In the genomic region with DNA sequence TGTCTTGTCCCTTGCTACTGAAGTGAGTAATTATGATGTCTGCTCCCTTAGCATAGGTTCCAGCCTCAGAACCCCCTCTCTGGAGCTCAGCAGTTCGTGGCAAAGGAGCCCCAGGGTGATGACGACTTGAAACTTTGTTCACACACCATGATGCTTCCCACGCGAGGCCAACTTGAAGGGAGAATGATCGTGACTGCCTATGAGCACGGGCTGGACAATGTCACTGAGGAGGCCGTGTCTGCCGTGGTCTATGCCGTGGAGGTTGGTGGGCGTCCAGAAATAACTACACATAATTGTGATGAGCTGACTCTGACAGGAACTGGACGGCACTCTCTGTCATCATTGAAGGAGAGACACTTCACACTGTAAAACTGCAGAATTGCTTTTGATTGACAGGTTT, we compare ENCODE assay signal across 21 mouse cellular contexts. TPM values are rescaled to one million over a fixed set of nuclear protein-coding genes. Genes with fewer than 3 reads are reported as not detected.
DNase-seq lines count a peak whose midpoint lies in the region; ATAC-seq and TF ChIP-seq lines count a peak whose summit lies in the region.
"Had no signal": no experiment of that assay in that cellular context is flagged by ENCODE, and none has a peak within 500 bp of the region (broad histone marks: within the 10 kb centered on the region; RNA-seq: fewer than 3 reads in every experiment).

No protein-coding gene starts in this region.

- H3K9me3 ChIP-seq in forebrain, embryonic 12.5 days = no peaks in the 10 kb centered on the region
- H3K9me3 ChIP-seq in forebrain, postnatal 0 days (ENCODE audit: low read length) = no peaks in the 10 kb centered on the region
- no peaks in the 10 kb centered on the region for H3K9me3 ChIP-seq in heart, embryonic 14.5 days (ENCODE audit: control insufficient read depth, low read length)
- H3K9me3 ChIP-seq in limb, embryonic 10.5 days (replicated peaks) = no peaks in the 10 kb centered on the region
- H3K9me3 ChIP-seq: embryonic facial prominence, embryonic 15.5 days; hindbrain, embryonic 13.5 days had no signal

- H3K9ac ChIP-seq in forebrain, embryonic 12.5 days = no peak overlapping the region
- H3K9ac ChIP-seq in forebrain, postnatal 0 days = no peak overlapping the region
- H3K9ac ChIP-seq in heart, embryonic 14.5 days (ENCODE audit: low read length) = peak overlapping the region; percentile 31; the same call in 1 of the 2 replicates
- H3K9ac ChIP-seq: embryonic facial prominence, embryonic 15.5 days; hindbrain, embryonic 13.5 days had no signal

- H3K36me3 ChIP-seq in forebrain, embryonic 12.5 days (replicated peaks) = peaks cover 97% of the 10 kb centered on the region
- peaks cover 86% of the 10 kb centered on the region for H3K36me3 ChIP-seq in forebrain, postnatal 0 days (ENCODE audit: insufficient read depth)
- peaks cover 100% of the 10 kb centered on the region for H3K36me3 ChIP-seq in heart, embryonic 14.5 days (ENCODE audit: control insufficient read depth, insufficient read depth, low read length)
- peaks cover 100% of the 10 kb centered on the region for H3K36me3 ChIP-seq in limb, embryonic 10.5 days
- peaks cover 47% of the 10 kb centered on the region for H3K36me3 ChIP-seq in myocyte (ENCODE audit: control insufficient read depth, insufficient read depth)

- no peak for DNase-seq in forebrain, postnatal 0 days
- DNase-seq in heart, adult 18-20 months = no peak
- DNase-seq in limb, embryonic 10.5 days (ENCODE audit: low spot score) = peak; percentile 21
- DNase-seq: adrenal gland, postnatal 36 days; cerebellum, adult 2 months; cerebellum, postnatal 10 days; embryo, embryonic 11 days; gastrocnemius, postnatal 36 days; heart, adult 2 months; kidney, adult 11 months had no signal

- no peak overlapping the region for H3K27ac ChIP-seq in forebrain, embryonic 12.5 days
- H3K27ac ChIP-seq in forebrain, postnatal 0 days (ENCODE audit: low read depth, low read length) = no peak overlapping the region
- no peak overlapping the region for H3K27ac ChIP-seq in heart, embryonic 14.5 days (replicated peaks in 1 of 2; ENCODE audit: control insufficient read depth in 1 of 2, insufficient read depth in 1 of 2, low read depth in 2 of 2, low read length in 2 of 2)
- no peak overlapping the region for H3K27ac ChIP-seq in limb, embryonic 10.5 days
- H3K27ac ChIP-seq: embryonic facial prominence, embryonic 15.5 days; heart, adult 2 months; hindbrain, embryonic 13.5 days; hindbrain, postnatal 0 days had no signal

- H3K27me3 ChIP-seq in forebrain, embryonic 12.5 days = no peaks in the 10 kb centered on the region
- H3K27me3 ChIP-seq in forebrain, postnatal 0 days (ENCODE audit: insufficient read depth, low read length) = no peaks in the 10 kb centered on the region
- H3K27me3 ChIP-seq in heart, embryonic 14.5 days (ENCODE audit: control insufficient read depth, insufficient read depth, low read length) = no peaks in the 10 kb centered on the region
- H3K27me3 ChIP-seq in limb, embryonic 10.5 days (ENCODE audit: low read depth, poor library complexity, severe bottlenecking) = no peaks in the 10 kb centered on the region
- H3K27me3 ChIP-seq in myocyte (ENCODE audit: control insufficient read depth, insufficient read depth, insufficient read length) = no peaks in the 10 kb centered on the region
- H3K27me3 ChIP-seq: CH12.LX; embryonic facial prominence, embryonic 15.5 days; hindbrain, embryonic 13.5 days; Patski had no signal

- 0 out of 2 replicates have a peak, but pooled peaks have one; percentile 36 for ATAC-seq in forebrain, embryonic 12.5 days (ENCODE audit: low FRiP score)
- no peak for ATAC-seq in forebrain, postnatal 0 days
- no peak for ATAC-seq in heart, embryonic 14.5 days (ENCODE audit: insufficient number of reproducible peaks, insufficient read depth, low FRiP score, low read depth)
- ATAC-seq: activated CD4-positive, CD25-positive, alpha-beta regulatory T cell, adult 4 months; hindbrain, postnatal 0 days; Patski had no signal

- H3K4me3 ChIP-seq in forebrain, embryonic 12.5 days (replicated peaks) = no peak overlapping the region
- no peak overlapping the region for H3K4me3 ChIP-seq in forebrain, postnatal 0 days (ENCODE audit: low read depth, low read length)
- H3K4me3 ChIP-seq in heart, embryonic 14.5 days (ENCODE audit: control insufficient read depth in 1 of 2, insufficient read depth in 1 of 2, low read depth in 1 of 2, low read length in 2 of 2) = no peak overlapping the region
- H3K4me3 ChIP-seq in limb, embryonic 10.5 days = no peak overlapping the region
- no peak overlapping the region for H3K4me3 ChIP-seq in myocyte
- H3K4me3 ChIP-seq: embryonic facial prominence, embryonic 15.5 days; erythroblast, embryonic 14.5 days; heart, adult 2 months; hindbrain, embryonic 13.5 days had no signal

- no peak overlapping the region for H3ac ChIP-seq in myocyte (ENCODE audit: control insufficient read depth, insufficient read length)

- TF ChIP-seq POLR2A in myocyte (IDR thresholded peaks at IDR 0.05; ENCODE audit: insufficient read length, low read depth) = no peak

- no peak overlapping the region for H3K4me2 ChIP-seq in forebrain, embryonic 12.5 days
- no peak overlapping the region for H3K4me2 ChIP-seq in forebrain, postnatal 0 days (ENCODE audit: low read depth)
- no peak overlapping the region for H3K4me2 ChIP-seq in heart, embryonic 14.5 days (ENCODE audit: low read length)
- H3K4me2 ChIP-seq in myocyte (ENCODE audit: low read depth) = no peak overlapping the region
- H3K4me2 ChIP-seq: embryonic facial prominence, embryonic 15.5 days; heart, embryonic 11.5 days; hindbrain, embryonic 13.5 days had no signal

- WGBS in forebrain, embryonic 12.5 days = 92% methylated on average over 11 of the region's 11 CpGs
- WGBS in forebrain, postnatal 0 days = 93% methylated on average over 11 of the region's 11 CpGs
- 41% methylated on average over 11 of the region's 11 CpGs for WGBS in heart, embryonic 14.5 days
- WGBS in limb, embryonic 10.5 days = 96% methylated on average over 11 of the region's 11 CpGs

- no peaks in the 10 kb centered on the region for H3K79me2 ChIP-seq in myocyte (ENCODE audit: control insufficient read depth, insufficient read depth)

- no peak for TF ChIP-seq CTCF in forebrain, postnatal 0 days (IDR thresholded peaks at IDR 0.05; ENCODE audit: low read depth)

- H3K4me1 ChIP-seq in forebrain, embryonic 12.5 days = no peaks in the 10 kb centered on the region
- no peaks in the 10 kb centered on the region for H3K4me1 ChIP-seq in forebrain, postnatal 0 days (ENCODE audit: insufficient read depth)
- H3K4me1 ChIP-seq in heart, embryonic 14.5 days (ENCODE audit: control insufficient read depth in 2 of 2, insufficient read depth in 2 of 2, low read length in 2 of 2) = peaks cover 6% of the 10 kb centered on the region in 2 experiments; a peak in 3 of 4 replicates
- 0 out of 2 replicates have a peak, but pooled peaks cover under 1% of the 10 kb centered on the region for H3K4me1 ChIP-seq in limb, embryonic 10.5 days
- H3K4me1 ChIP-seq: embryonic facial prominence, embryonic 15.5 days; hindbrain, embryonic 13.5 days had no signal

TF ChIP-seq in myocyte, 11 proteins besides CTCF, POLR2A, EP300 and RAD21:
- TF ChIP-seq MYOG (IDR thresholded peaks at IDR 0.05; ENCODE audit: control insufficient read depth in 1 of 3, insufficient read depth in 1 of 3, insufficient read length in 2 of 3, low read depth in 2 of 3) = no peak
- TF ChIP-seq POLR2AphosphoS2 (IDR thresholded peaks at IDR 0.05; ENCODE audit: insufficient read length, low read depth) = peak; percentile 38
TF ChIP-seq in myocyte: peak in this region for 1.

RNA-seq across cellular contexts. Expression of a gene that starts 9.6 kb away (rescaled TPM):
- polyA plus RNA-seq in forebrain, embryonic 12.5 days (2016; fragmentation: Nextera tagmentation; extraction: Ambion mirVana) = 63.0 and 66.7 TPM in 2 replicates
- total RNA-seq in forebrain, postnatal 0 days (2014; rRNA removed) = 66.3 and 80.6 TPM in 2 replicates
- 77.4 and 82.0 TPM in 2 replicates for polyA plus RNA-seq in forebrain, postnatal 0 days (2015; fragmentation: Nextera tagmentation; extraction: Ambion mirVana)
- 33.3 and 34.7 TPM in 2 replicates for polyA plus RNA-seq in heart, embryonic 14.5 days (2014; fragmentation: Nextera tagmentation; extraction: Ambion mirVana)
- 1 to 10 TPM; 8.5 to 8.8 TPM for total RNA-seq in heart, adult 18-20 months (2021)
- 66.6 and 69.8 TPM in 2 replicates for polyA plus RNA-seq in limb, embryonic 10.5 days (2016; fragmentation: Nextera tagmentation; extraction: Ambion mirVana)
- polyA plus RNA-seq in myocyte (2012; fragmentation: generic; extraction: Trizol) = 11.7 TPM

RNA-seq across cellular contexts. Expression of a gene that starts 21.2 kb away (rescaled TPM):
- polyA plus RNA-seq in forebrain, embryonic 12.5 days (2016; fragmentation: Nextera tagmentation; extraction: Ambion mirVana) = 51.7 and 54.1 TPM in 2 replicates
- total RNA-seq in forebrain, postnatal 0 days (2014; rRNA removed) = 80.0 and 92.6 TPM in 2 replicates
- polyA plus RNA-seq in forebrain, postnatal 0 days (2015; fragmentation: Nextera tagmentation; extraction: Ambion mirVana) = 18.4 and 22.6 TPM in 2 replicates
- polyA plus RNA-seq in heart, embryonic 14.5 days (2014; fragmentation: Nextera tagmentation; extraction: Ambion mirVana) = 12.4 and 13.5 TPM in 2 replicates
- 10 to 100 TPM; 13.8 to 14.1 TPM for total RNA-seq in heart, adult 18-20 months (2021)
- 17.5 and 24.6 TPM in 2 replicates for polyA plus RNA-seq in limb, embryonic 10.5 days (2016; fragmentation: Nextera tagmentation; extraction: Ambion mirVana)
- polyA plus RNA-seq in myocyte (2012; fragmentation: generic; extraction: Trizol) = 6.2 TPM
